8 mouse cellular contexts compared by ENCODE assay signal in genomic region chr10:72654270-72655016, GRCm38 (mm10). TPM values are rescaled to one million over a fixed set of nuclear protein-coding genes. Genes with fewer than 3 reads are reported as not detected.
A peak's percentile ranks its signal among the peaks of the same experiment; 100 is the strongest.
DNase-seq lines count a peak whose midpoint lies in the region; ATAC-seq lines count a peak whose summit lies in the region.

TSS of gene Zwint (plus strand) at chr10:72654845.

- DNase-seq in ES-CJ7 (ENCODE audit: low read depth, low spot score): peak; percentile 97
- peak; percentile 94 for DNase-seq in cerebellum, adult 11 months
- DNase-seq in forebrain, embryonic 14.5 days (ENCODE audit: low spot score): peak; percentile 99
- peak; percentile 93 to 96 for DNase-seq in heart, postnatal 14 days
- peak; percentile 98 for DNase-seq in layer of hippocampus, adult 11-12 months (ENCODE audit: low spot score)
- peak; percentile 95 to 97 for DNase-seq in lung, adult 18-20 months
- DNase-seq in testis, postnatal 14 days (ENCODE audit: low spot score): peak; percentile 95

- H3K27me3 ChIP-seq in forebrain, embryonic 14.5 days (replicated peaks; ENCODE audit: control insufficient read depth, insufficient read depth, low read length): no peaks in the 10 kb centered on the region
- H3K27me3 ChIP-seq in neural tube, embryonic 15.5 days (replicated peaks): no peaks in the 10 kb centered on the region

- H3K9me3 ChIP-seq in forebrain, embryonic 14.5 days (replicated peaks; ENCODE audit: control insufficient read depth, low read length): no peaks in the 10 kb centered on the region
- H3K9me3 ChIP-seq in neural tube, embryonic 15.5 days (replicated peaks): no peaks in the 10 kb centered on the region

- H3K4me3 ChIP-seq in forebrain, embryonic 14.5 days (ENCODE audit: low read depth, low read length): peak within 1 kb of the TSS; percentile 72
- peak within 1 kb of the TSS; percentile 79 for H3K4me3 ChIP-seq in neural tube, embryonic 15.5 days (replicated peaks)

- ATAC-seq in forebrain, embryonic 14.5 days: peak; percentile 99
- peak; percentile 99 for ATAC-seq in neural tube, embryonic 15.5 days (ENCODE audit: low FRiP score)

- intact Hi-C loops in heart, postnatal 14 days (cut with DNase I): no loop called here

- peaks cover 26% of the 10 kb centered on the region for H3K36me3 ChIP-seq in forebrain, embryonic 14.5 days (ENCODE audit: control insufficient read depth, insufficient read depth, low read length)
- H3K36me3 ChIP-seq in neural tube, embryonic 15.5 days: peaks cover 27% of the 10 kb centered on the region

- H3K27ac ChIP-seq in forebrain, embryonic 14.5 days (ENCODE audit: low read depth, low read length): peak within 1 kb of the TSS; percentile 92
- peak within 1 kb of the TSS; percentile 97 for H3K27ac ChIP-seq in neural tube, embryonic 15.5 days (replicated peaks)

- peak within 1 kb of the TSS; percentile 65 for H3K4me2 ChIP-seq in forebrain, embryonic 14.5 days (ENCODE audit: low read length)
- H3K4me2 ChIP-seq in neural tube, embryonic 15.5 days: peak within 1 kb of the TSS; percentile 69

- peaks cover 10% of the 10 kb centered on the region for H3K4me1 ChIP-seq in forebrain, embryonic 14.5 days (ENCODE audit: control insufficient read depth, insufficient read depth, low read length)
- H3K4me1 ChIP-seq in neural tube, embryonic 15.5 days: peaks cover 37% of the 10 kb centered on the region

- WGBS in forebrain, embryonic 14.5 days: 2% methylated on average over 36 of the region's 36 CpGs
- 2% methylated on average over 36 of the region's 36 CpGs for WGBS in neural tube, embryonic 15.5 days

- H3K9ac ChIP-seq in forebrain, embryonic 14.5 days (ENCODE audit: low read length): peak within 1 kb of the TSS; percentile 87
- H3K9ac ChIP-seq in neural tube, embryonic 15.5 days (replicated peaks): peak within 1 kb of the TSS; percentile 85

RNA-seq across cellular contexts. Expression of gene Zwint, which starts in this region (rescaled TPM):
- polyA plus RNA-seq in forebrain, embryonic 14.5 days (2014; fragmentation: Nextera tagmentation; extraction: Ambion mirVana): 659 and 705 TPM in 2 replicates
- 10 to 100 TPM; 43.8 to 44.3 TPM for total RNA-seq in heart, postnatal 14 days (2021)
- polyA plus RNA-seq in neural tube, embryonic 15.5 days (2015; fragmentation: Nextera tagmentation; extraction: Ambion mirVana): 774 and 865 TPM in 2 replicates

Comparison
In these comparisons a context has a peak if more than half of its experiments do, and no peak if none do; other contexts are left out.
1. Peak in every context shown above with its lines: DNase-seq, ATAC-seq, H3K4me3 ChIP-seq and H3K27ac ChIP-seq.